Mouse (Mus musculus): ENCODE measurements around the gene Magi3. TPM values are rescaled to one million over a fixed set of nuclear protein-coding genes. Genes with fewer than 3 reads are reported as not detected.
A peak's percentile ranks its signal among the peaks of the same experiment; 100 is the strongest.

The Magi3 gene
- polyA plus RNA-seq, 1 experiment = 9.1 TPM

DNA sequence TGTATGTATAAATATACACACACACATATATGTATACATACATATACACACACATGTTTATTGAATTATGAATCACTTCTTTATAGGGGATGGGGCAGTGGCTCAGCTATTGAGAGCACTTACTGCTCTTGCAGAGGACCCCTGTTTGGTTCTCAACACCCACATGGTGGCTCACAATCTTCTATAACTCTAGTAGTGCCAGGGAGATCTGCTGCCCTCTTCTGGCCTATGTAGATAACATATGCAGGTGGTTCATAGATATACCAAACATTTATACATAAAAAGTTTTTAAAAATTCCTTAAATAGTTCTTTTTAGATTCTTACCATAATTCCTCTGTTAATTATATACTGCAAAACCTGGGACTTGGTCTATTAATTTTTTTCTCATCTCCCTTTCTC lies 141.4 kb downstream of the Magi3 start:
- H3K9ac ChIP-seq (ENCODE audit: low read depth, poor library complexity, severe bottlenecking) = no peak overlapping the region
- H3K27me3 ChIP-seq (ENCODE audit: control insufficient read depth, insufficient read depth, low read length, poor library complexity, severe bottlenecking) = no peaks in the 10 kb centered on the region
- no peaks in the 10 kb centered on the region for H3K9me3 ChIP-seq (replicated peaks; ENCODE audit: control insufficient read depth, insufficient read depth, low read length, poor library complexity, severe bottlenecking)
- no peak overlapping the region for H3K27ac ChIP-seq (ENCODE audit: insufficient read depth, low read length)
- H3K4me1 ChIP-seq (ENCODE audit: control insufficient read depth, insufficient read depth, low read length) = no peaks in the 10 kb centered on the region
- H3K36me3 ChIP-seq (ENCODE audit: control insufficient read depth, insufficient read depth, low read length, poor library complexity, severe bottlenecking) = no peaks in the 10 kb centered on the region
- TF ChIP-seq POLR2A (IDR thresholded peaks at IDR 0.05; ENCODE audit: insufficient read depth, low read length) (no peak), EP300 (IDR thresholded peaks at IDR 0.05; ENCODE audit: insufficient read depth, low read depth, low read length) (no peak), CTCF (IDR thresholded peaks at IDR 0.05; ENCODE audit: low read depth, low read length) (peak; percentile 22)
- no peak overlapping the region for H3K4me3 ChIP-seq (ENCODE audit: low read depth, low read length)

GRCm38 (mm10) chr3:104069395-104069794 lies 150.8 kb downstream of the Magi3 start:
- TF ChIP-seq EP300 (IDR thresholded peaks at IDR 0.05; ENCODE audit: insufficient read depth, low read depth, low read length) (no peak), POLR2A (IDR thresholded peaks at IDR 0.05; ENCODE audit: insufficient read depth, low read length) (no peak)
- Histone ChIP-seq H3K36me3 (ENCODE audit: control insufficient read depth, insufficient read depth, low read length, poor library complexity, severe bottlenecking) (no peaks in the 10 kb centered on the region), H3K9me3 (replicated peaks; ENCODE audit: control insufficient read depth, insufficient read depth, low read length, poor library complexity, severe bottlenecking) (no peaks in the 10 kb centered on the region), H3K4me1 (ENCODE audit: control insufficient read depth, insufficient read depth, low read length) (no peaks in the 10 kb centered on the region), H3K4me3 (ENCODE audit: low read depth, low read length) (no peak overlapping the region), H3K27ac (ENCODE audit: insufficient read depth, low read length) (no peak overlapping the region), H3K9ac (ENCODE audit: low read depth, poor library complexity, severe bottlenecking) (no peak overlapping the region), H3K27me3 (ENCODE audit: control insufficient read depth, insufficient read depth, low read length, poor library complexity, severe bottlenecking) (no peaks in the 10 kb centered on the region)

- no peaks in the 10 kb centered on the region for H3K36me3 ChIP-seq (ENCODE audit: control insufficient read depth, insufficient read depth, low read length, poor library complexity, severe bottlenecking)
- H3K27ac ChIP-seq (ENCODE audit: insufficient read depth, low read length) = no peak overlapping the region
- TF ChIP-seq CTCF (IDR thresholded peaks at IDR 0.05; ENCODE audit: low read depth, low read length) (no peak), POLR2A (IDR thresholded peaks at IDR 0.05; ENCODE audit: insufficient read depth, low read length) (no peak), EP300 (IDR thresholded peaks at IDR 0.05; ENCODE audit: insufficient read depth, low read depth, low read length) (no peak)
- H3K27me3 ChIP-seq (ENCODE audit: control insufficient read depth, insufficient read depth, low read length, poor library complexity, severe bottlenecking) = no peaks in the 10 kb centered on the region
- no peak overlapping the region for H3K9ac ChIP-seq (ENCODE audit: low read depth, poor library complexity, severe bottlenecking)
- H3K4me1 ChIP-seq (ENCODE audit: control insufficient read depth, insufficient read depth, low read length) = no peaks in the 10 kb centered on the region
- 0 out of 2 replicates have a peak, but pooled peaks cover 5% of the 10 kb centered on the region for H3K9me3 ChIP-seq (replicated peaks; ENCODE audit: control insufficient read depth, insufficient read depth, low read length, poor library complexity, severe bottlenecking)
- no peak overlapping the region for H3K4me3 ChIP-seq (ENCODE audit: low read depth, low read length)
These were observed 161.1 kb downstream of the Magi3 start for GRCm38 (mm10) chr3:104059001-104059622.

- TF ChIP-seq EP300 (IDR thresholded peaks at IDR 0.05; ENCODE audit: insufficient read depth, low read depth, low read length) (no peak), POLR2A (IDR thresholded peaks at IDR 0.05; ENCODE audit: insufficient read depth, low read length) (no peak), CTCF (IDR thresholded peaks at IDR 0.05; ENCODE audit: low read depth, low read length) (no peak)
- no peaks in the 10 kb centered on the region for H3K4me1 ChIP-seq (ENCODE audit: control insufficient read depth, insufficient read depth, low read length)
- no peak overlapping the region for H3K27ac ChIP-seq (ENCODE audit: insufficient read depth, low read length)
- no peak overlapping the region for H3K9ac ChIP-seq (ENCODE audit: low read depth, poor library complexity, severe bottlenecking)
- H3K4me3 ChIP-seq (ENCODE audit: low read depth, low read length) = no peak overlapping the region
- H3K9me3 ChIP-seq (replicated peaks; ENCODE audit: control insufficient read depth, insufficient read depth, low read length, poor library complexity, severe bottlenecking) = no peaks in the 10 kb centered on the region
- no peaks in the 10 kb centered on the region for H3K27me3 ChIP-seq (ENCODE audit: control insufficient read depth, insufficient read depth, low read length, poor library complexity, severe bottlenecking)
- H3K36me3 ChIP-seq (ENCODE audit: control insufficient read depth, insufficient read depth, low read length, poor library complexity, severe bottlenecking) = no peaks in the 10 kb centered on the region
These were observed 187.4 kb downstream of the Magi3 start for GRCm38 (mm10) chr3:104032747-104033146.

DNA sequence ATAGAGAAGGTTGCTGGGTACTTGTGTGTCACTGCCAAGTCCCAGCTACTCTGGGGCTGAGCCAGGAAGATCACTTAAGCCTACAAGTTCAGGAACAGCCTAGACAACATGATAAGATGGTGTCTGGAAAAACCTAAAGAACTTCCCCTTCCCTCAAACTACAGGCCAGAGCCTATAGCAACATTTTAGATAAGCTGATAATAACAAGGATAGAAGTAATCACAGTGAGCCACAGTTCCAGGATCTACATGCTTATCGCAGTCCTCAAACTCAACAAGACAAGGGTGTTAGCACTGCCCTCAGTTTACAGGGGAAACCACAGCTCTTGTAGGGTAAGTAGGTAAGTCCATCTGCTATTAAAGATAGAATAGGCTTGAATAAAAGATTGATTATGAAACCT lies 188.1 kb downstream of the Magi3 start:
- no peak overlapping the region for H3K4me3 ChIP-seq (ENCODE audit: low read depth, low read length)

DNA sequence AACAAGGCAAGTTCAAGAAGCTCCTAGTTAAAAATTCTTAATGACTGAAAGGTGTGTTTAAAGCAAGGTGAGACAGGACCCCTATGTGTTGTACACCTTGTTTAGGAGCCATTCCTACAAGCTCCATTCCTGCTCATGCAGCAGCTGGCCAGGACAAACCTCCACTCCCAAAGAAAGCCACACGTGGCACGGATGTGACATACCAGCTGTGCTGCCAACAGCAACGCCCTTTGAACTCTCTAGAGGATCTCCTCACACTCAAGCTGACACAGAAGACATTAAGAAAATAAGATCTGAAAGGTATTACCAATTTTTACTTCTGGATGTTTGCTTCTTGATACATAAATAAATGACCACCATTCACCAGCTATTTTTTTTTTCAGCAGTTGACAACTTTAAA lies 193.2 kb downstream of the Magi3 start:
- Histone ChIP-seq H3K9me3 (replicated peaks; ENCODE audit: control insufficient read depth, insufficient read depth, low read length, poor library complexity, severe bottlenecking) (no peaks in the 10 kb centered on the region), H3K9ac (ENCODE audit: low read depth, poor library complexity, severe bottlenecking) (no peak overlapping the region), H3K4me1 (ENCODE audit: control insufficient read depth, insufficient read depth, low read length) (no peaks in the 10 kb centered on the region), H3K27me3 (ENCODE audit: control insufficient read depth, insufficient read depth, low read length, poor library complexity, severe bottlenecking) (no peaks in the 10 kb centered on the region), H3K27ac (ENCODE audit: insufficient read depth, low read length) (no peak overlapping the region), H3K4me3 (ENCODE audit: low read depth, low read length) (no peak overlapping the region), H3K36me3 (ENCODE audit: control insufficient read depth, insufficient read depth, low read length, poor library complexity, severe bottlenecking) (no peaks in the 10 kb centered on the region)
- TF ChIP-seq POLR2A (IDR thresholded peaks at IDR 0.05; ENCODE audit: insufficient read depth, low read length) = no peak
- TF ChIP-seq EP300 (IDR thresholded peaks at IDR 0.05; ENCODE audit: insufficient read depth, low read depth, low read length) = no peak
- no peak for TF ChIP-seq CTCF (IDR thresholded peaks at IDR 0.05; ENCODE audit: low read depth, low read length)

More for the DNA sequence above, 188.1 kb downstream of the Magi3 start:
- H3K9me3 ChIP-seq (replicated peaks; ENCODE audit: control insufficient read depth, insufficient read depth, low read length, poor library complexity, severe bottlenecking) = no peaks in the 10 kb centered on the region
- no peak overlapping the region for H3K9ac ChIP-seq (ENCODE audit: low read depth, poor library complexity, severe bottlenecking)
- TF ChIP-seq CTCF (IDR thresholded peaks at IDR 0.05; ENCODE audit: low read depth, low read length) (no peak), POLR2A (IDR thresholded peaks at IDR 0.05; ENCODE audit: insufficient read depth, low read length) (no peak), EP300 (IDR thresholded peaks at IDR 0.05; ENCODE audit: insufficient read depth, low read depth, low read length) (no peak)
- H3K27ac ChIP-seq (ENCODE audit: insufficient read depth, low read length) = no peak overlapping the region
- no peaks in the 10 kb centered on the region for H3K27me3 ChIP-seq (ENCODE audit: control insufficient read depth, insufficient read depth, low read length, poor library complexity, severe bottlenecking)
- no peaks in the 10 kb centered on the region for H3K36me3 ChIP-seq (ENCODE audit: control insufficient read depth, insufficient read depth, low read length, poor library complexity, severe bottlenecking)
- H3K4me1 ChIP-seq (ENCODE audit: control insufficient read depth, insufficient read depth, low read length) = no peaks in the 10 kb centered on the region

Data from ES-Bruce4 (cell line).